Mouse (Mus musculus): ENCODE measurements around the gene Gm37240.
A peak's percentile ranks its signal among the peaks of the same experiment; 100 is the strongest.

Gene Gm37240

GRCm38 (mm10) chr3:84601870-84602495 is 1285.3 kb downstream of the Gm37240 start:
- no peaks in the 10 kb centered on the region for H3K27me3 ChIP-seq (ENCODE audit: control insufficient read depth, insufficient read depth, low read length, poor library complexity, severe bottlenecking)
- no peaks in the 10 kb centered on the region for H3K36me3 ChIP-seq (ENCODE audit: control insufficient read depth, insufficient read depth, low read length, poor library complexity, severe bottlenecking)
- no peak for DNase-seq (ENCODE audit: low read depth, low spot score)

GRCm38 (mm10) chr3:84598756-84599155 is 1288.6 kb downstream of the Gm37240 start:
- DNase-seq (ENCODE audit: low read depth, low spot score) = no peak
- no peaks in the 10 kb centered on the region for H3K36me3 ChIP-seq (ENCODE audit: control insufficient read depth, insufficient read depth, low read length, poor library complexity, severe bottlenecking)
- H3K27me3 ChIP-seq (ENCODE audit: control insufficient read depth, insufficient read depth, low read length, poor library complexity, severe bottlenecking) = no peaks in the 10 kb centered on the region

- no peak for DNase-seq (ENCODE audit: low read depth, low spot score)
- H3K27me3 ChIP-seq (ENCODE audit: control insufficient read depth, insufficient read depth, low read length, poor library complexity, severe bottlenecking) = no peaks in the 10 kb centered on the region
- no peaks in the 10 kb centered on the region for H3K36me3 ChIP-seq (ENCODE audit: control insufficient read depth, insufficient read depth, low read length, poor library complexity, severe bottlenecking)
Measured at GRCm38 (mm10) chr3:84597996-84598734, 1289.2 kb downstream of the Gm37240 start.

- H3K36me3 ChIP-seq (ENCODE audit: control insufficient read depth, insufficient read depth, low read length, poor library complexity, severe bottlenecking) = no peaks in the 10 kb centered on the region
- DNase-seq (ENCODE audit: low read depth, low spot score) = no peak
- no peaks in the 10 kb centered on the region for H3K27me3 ChIP-seq (ENCODE audit: control insufficient read depth, insufficient read depth, low read length, poor library complexity, severe bottlenecking)
Measured at GRCm38 (mm10) chr3:84595677-84596234, 1291.6 kb downstream of the Gm37240 start.

GRCm38 (mm10) chr3:84594894-84595676 is 1292.2 kb downstream of the Gm37240 start:
- Histone ChIP-seq H3K36me3 (ENCODE audit: control insufficient read depth, insufficient read depth, low read length, poor library complexity, severe bottlenecking) (no peaks in the 10 kb centered on the region), H3K27me3 (ENCODE audit: control insufficient read depth, insufficient read depth, low read length, poor library complexity, severe bottlenecking) (no peaks in the 10 kb centered on the region)
- peak; percentile 13 for DNase-seq (ENCODE audit: low read depth, low spot score)

- Histone ChIP-seq H3K36me3 (ENCODE audit: control insufficient read depth, insufficient read depth, low read length, poor library complexity, severe bottlenecking) (no peaks in the 10 kb centered on the region), H3K27me3 (ENCODE audit: control insufficient read depth, insufficient read depth, low read length, poor library complexity, severe bottlenecking) (no peaks in the 10 kb centered on the region)
- DNase-seq (ENCODE audit: low read depth, low spot score) = no peak
Measured at GRCm38 (mm10) chr3:84593274-84593673, 1294.0 kb downstream of the Gm37240 start, which contains the start of gene Tigd4. TSS of gene Tigd4 (plus strand) at chr3:84593574.

GRCm38 (mm10) chr3:84586736-84587135 is 1300.6 kb downstream of the Gm37240 start:
- H3K36me3 ChIP-seq (ENCODE audit: control insufficient read depth, insufficient read depth, low read length, poor library complexity, severe bottlenecking) = no peaks in the 10 kb centered on the region
- no peaks in the 10 kb centered on the region for H3K27me3 ChIP-seq (ENCODE audit: control insufficient read depth, insufficient read depth, low read length, poor library complexity, severe bottlenecking)
- no peak for DNase-seq (ENCODE audit: low read depth, low spot score)

GRCm38 (mm10) chr3:84582913-84583276 is 1304.4 kb downstream of the Gm37240 start:
- no peaks in the 10 kb centered on the region for H3K36me3 ChIP-seq (ENCODE audit: control insufficient read depth, insufficient read depth, low read length, poor library complexity, severe bottlenecking)
- H3K27me3 ChIP-seq (ENCODE audit: control insufficient read depth, insufficient read depth, low read length, poor library complexity, severe bottlenecking) = no peaks in the 10 kb centered on the region
- no peak for DNase-seq (ENCODE audit: low read depth, low spot score)

GRCm38 (mm10) chr3:84582023-84582912 is 1305.0 kb downstream of the Gm37240 start, which contains the start of gene Arfip1:
TSS of gene Arfip1 (minus strand) at chr3:84582625.
- Histone ChIP-seq H3K27me3 (ENCODE audit: control insufficient read depth, insufficient read depth, low read length, poor library complexity, severe bottlenecking) (no peaks in the 10 kb centered on the region), H3K36me3 (ENCODE audit: control insufficient read depth, insufficient read depth, low read length, poor library complexity, severe bottlenecking) (no peaks in the 10 kb centered on the region)
- peak; percentile 92 for DNase-seq (ENCODE audit: low read depth, low spot score)

- peak; percentile 14 for DNase-seq (ENCODE audit: low read depth, low spot score)
- no peaks in the 10 kb centered on the region for H3K27me3 ChIP-seq (ENCODE audit: control insufficient read depth, insufficient read depth, low read length, poor library complexity, severe bottlenecking)
- H3K36me3 ChIP-seq (ENCODE audit: control insufficient read depth, insufficient read depth, low read length, poor library complexity, severe bottlenecking) = no peaks in the 10 kb centered on the region
Measured at GRCm38 (mm10) chr3:84581696-84582022, 1305.7 kb downstream of the Gm37240 start.

GRCm38 (mm10) chr3:84580716-84581115 is 1306.6 kb downstream of the Gm37240 start:
- Histone ChIP-seq H3K27me3 (ENCODE audit: control insufficient read depth, insufficient read depth, low read length, poor library complexity, severe bottlenecking) (no peaks in the 10 kb centered on the region), H3K36me3 (ENCODE audit: control insufficient read depth, insufficient read depth, low read length, poor library complexity, severe bottlenecking) (no peaks in the 10 kb centered on the region)
- no peak for DNase-seq (ENCODE audit: low read depth, low spot score)

- no peaks in the 10 kb centered on the region for H3K27me3 ChIP-seq (ENCODE audit: control insufficient read depth, insufficient read depth, low read length, poor library complexity, severe bottlenecking)
- peak; percentile 39 for DNase-seq (ENCODE audit: low read depth, low spot score)
- H3K36me3 ChIP-seq (ENCODE audit: control insufficient read depth, insufficient read depth, low read length, poor library complexity, severe bottlenecking) = no peaks in the 10 kb centered on the region
Measured at GRCm38 (mm10) chr3:84570501-84570900, 1316.8 kb downstream of the Gm37240 start.

- Histone ChIP-seq H3K36me3 (ENCODE audit: control insufficient read depth, insufficient read depth, low read length, poor library complexity, severe bottlenecking) (no peaks in the 10 kb centered on the region), H3K27me3 (ENCODE audit: control insufficient read depth, insufficient read depth, low read length, poor library complexity, severe bottlenecking) (no peaks in the 10 kb centered on the region)
- peak; percentile 53 for DNase-seq (ENCODE audit: low read depth, low spot score)
Measured at GRCm38 (mm10) chr3:84569587-84569986, 1317.7 kb downstream of the Gm37240 start.

- no peaks in the 10 kb centered on the region for H3K27me3 ChIP-seq (ENCODE audit: control insufficient read depth, insufficient read depth, low read length, poor library complexity, severe bottlenecking)
- no peak for DNase-seq (ENCODE audit: low read depth, low spot score)
- H3K36me3 ChIP-seq (ENCODE audit: control insufficient read depth, insufficient read depth, low read length, poor library complexity, severe bottlenecking) = no peaks in the 10 kb centered on the region
Measured at GRCm38 (mm10) chr3:84568540-84568939, 1318.8 kb downstream of the Gm37240 start.
